Mouse (Mus musculus): ENCODE results near the gene Syt8.
"Not testable (repeated sequence)": the region's sequence is repeated elsewhere in the genome, so short reads cannot be mapped to it uniquely, and the experiment has no call there.

Gene Syt8

GRCm38 (mm10) chr7:142434137-142434865 is at the start of gene Syt8:
TSS of gene Syt8 (plus strand) at chr7:142434850.
- peak in 1 of 2 experiments; percentile 29 for DNase-seq

- no peak for DNase-seq
Measured at GRCm38 (mm10) chr7:142385742-142386403, 48.8 kb upstream of the Syt8 start.

- DNase-seq: peak in 1 of 2 experiments; percentile 28
Measured at GRCm38 (mm10) chr7:142386621-142387201, 47.9 kb upstream of the Syt8 start.

DNA sequence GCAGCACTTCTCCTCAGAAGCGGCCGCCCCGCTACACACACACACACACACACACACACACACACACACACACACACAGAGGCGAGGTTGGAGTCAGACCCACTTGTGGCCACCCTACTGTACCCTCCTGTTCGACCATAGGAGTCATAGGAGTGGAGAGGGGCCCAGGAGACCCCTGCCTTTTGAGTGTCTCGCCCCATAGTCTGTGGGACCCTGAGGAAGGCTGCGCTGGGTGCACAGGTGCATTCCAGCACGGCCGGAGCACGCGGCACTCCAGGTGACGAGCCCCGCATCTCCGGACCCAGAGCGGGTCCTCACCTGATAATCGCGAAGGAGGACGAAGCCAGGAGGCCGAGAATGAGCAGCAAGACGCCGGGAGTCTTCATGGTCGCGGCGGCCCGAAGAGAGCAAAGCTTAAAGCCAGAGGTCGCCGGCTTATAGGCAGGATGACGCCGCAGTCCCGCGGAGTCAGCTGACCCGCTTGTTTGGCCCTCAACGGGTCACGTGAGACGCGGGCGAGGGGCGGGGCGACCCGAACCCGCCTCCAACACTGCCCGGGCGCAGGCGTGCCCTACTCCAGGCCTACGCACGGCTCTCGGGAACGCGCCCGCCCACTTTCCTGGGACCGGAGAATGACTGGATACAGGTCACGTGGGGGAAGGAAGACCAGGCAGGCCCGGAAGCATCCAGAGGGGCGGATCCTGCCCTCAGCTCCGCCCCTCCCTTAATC is 47.1 kb upstream of the Syt8 start, which contains the start of gene Ctsd:
TSS of gene Ctsd (minus strand) at position 620 of the 730 bp plus-strand sequence.
- DNase-seq: peak; percentile 99

DNA sequence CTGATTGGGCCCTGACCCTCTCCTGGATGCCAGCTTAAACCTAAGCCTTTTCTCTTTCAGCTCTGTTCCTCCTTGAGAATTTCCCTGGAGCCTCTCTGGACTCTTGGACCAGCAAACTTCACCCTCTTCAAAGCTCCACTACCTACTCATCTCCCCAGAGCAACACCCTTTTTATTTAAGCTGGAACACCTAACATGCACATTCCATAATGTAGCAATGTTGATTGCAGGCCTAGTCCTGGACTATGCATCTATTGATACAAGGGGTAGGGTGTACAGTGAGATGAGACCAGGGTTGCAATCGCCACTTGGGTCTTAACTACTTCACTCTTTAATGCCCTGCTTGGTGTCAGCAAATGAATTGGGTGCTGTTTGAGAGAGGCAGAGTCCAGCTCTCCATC is 46.5 kb upstream of the Syt8 start:
- no peak for DNase-seq

GRCm38 (mm10) chr7:142388740-142389139 is 45.9 kb upstream of the Syt8 start:
- DNase-seq: no peak

DNA sequence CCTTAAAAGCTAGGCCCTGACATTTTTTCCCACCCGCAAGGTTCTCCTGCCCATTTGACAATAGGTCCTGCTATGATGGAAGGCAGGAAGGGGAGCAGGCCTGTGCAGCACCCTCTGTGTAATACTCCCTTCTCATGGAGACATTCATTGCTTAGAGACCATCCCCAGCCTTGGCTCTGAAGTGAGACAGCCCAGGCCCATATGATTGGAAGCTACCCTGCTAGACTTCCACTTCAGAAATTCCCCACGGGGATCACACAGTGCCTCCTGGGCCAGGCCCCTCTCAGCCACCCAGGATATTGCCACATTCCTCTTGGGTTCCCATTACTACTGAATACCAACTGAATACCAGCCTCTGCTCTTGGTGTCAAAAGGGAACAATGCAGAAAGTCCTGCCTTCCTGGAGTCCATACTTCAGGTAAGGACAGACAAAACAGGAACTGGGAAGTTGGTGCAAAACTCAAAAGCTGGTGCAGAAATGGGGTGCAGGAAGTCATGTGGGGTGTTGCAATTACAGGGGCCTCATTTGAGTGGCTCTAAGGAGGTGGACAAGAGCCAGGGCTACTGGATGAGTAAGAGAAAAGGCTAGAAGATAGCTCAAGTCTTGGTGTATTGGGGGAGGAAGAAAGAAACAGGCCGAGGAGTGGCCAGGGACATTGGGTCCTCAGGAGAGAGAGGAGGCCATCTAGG is 44.5 kb upstream of the Syt8 start:
- no peak for DNase-seq

GRCm38 (mm10) chr7:142391108-142391507 is 43.5 kb upstream of the Syt8 start:
- DNase-seq: no peak

DNA sequence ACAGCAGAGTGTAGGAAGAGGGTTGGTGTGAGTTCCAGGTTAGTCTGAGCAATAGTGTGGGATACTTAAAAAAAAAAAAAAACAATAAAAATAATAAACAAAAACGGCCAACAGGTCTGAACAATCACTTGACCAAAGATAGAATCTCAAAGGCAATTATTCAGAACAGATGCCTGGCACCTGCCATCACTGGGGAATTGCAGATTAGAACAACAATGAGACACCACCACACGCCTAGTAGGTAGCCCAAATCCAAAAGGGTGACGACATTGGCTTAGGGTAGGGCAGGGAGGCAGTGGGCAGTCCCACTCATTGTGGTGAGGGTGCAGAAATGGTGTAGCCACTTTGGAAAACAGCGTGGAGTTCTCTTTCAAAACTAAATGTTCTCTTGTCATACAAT is 43.0 kb upstream of the Syt8 start:
- DNase-seq: no peak

DNA sequence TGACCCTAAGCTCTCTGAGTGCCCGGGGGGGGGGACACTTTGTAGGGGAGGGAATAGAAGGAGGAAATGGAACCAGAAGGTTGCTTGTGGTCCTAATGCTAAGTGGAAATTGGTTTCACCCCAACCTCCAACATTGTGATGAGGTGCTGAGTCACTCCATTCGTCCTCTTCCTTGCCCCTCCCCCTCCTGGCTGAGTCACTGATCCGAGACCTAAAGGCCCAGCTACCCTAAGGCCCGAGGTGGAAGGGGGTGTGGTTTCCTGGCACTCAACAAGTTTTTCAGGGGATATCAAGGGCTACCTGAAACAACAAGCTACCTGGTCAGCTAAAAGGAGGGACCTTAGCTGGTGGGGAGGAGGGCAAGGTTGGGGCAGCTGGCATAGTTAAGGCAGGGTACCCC is 41.5 kb upstream of the Syt8 start:
- peak; percentile 54 to 71 for DNase-seq

DNA sequence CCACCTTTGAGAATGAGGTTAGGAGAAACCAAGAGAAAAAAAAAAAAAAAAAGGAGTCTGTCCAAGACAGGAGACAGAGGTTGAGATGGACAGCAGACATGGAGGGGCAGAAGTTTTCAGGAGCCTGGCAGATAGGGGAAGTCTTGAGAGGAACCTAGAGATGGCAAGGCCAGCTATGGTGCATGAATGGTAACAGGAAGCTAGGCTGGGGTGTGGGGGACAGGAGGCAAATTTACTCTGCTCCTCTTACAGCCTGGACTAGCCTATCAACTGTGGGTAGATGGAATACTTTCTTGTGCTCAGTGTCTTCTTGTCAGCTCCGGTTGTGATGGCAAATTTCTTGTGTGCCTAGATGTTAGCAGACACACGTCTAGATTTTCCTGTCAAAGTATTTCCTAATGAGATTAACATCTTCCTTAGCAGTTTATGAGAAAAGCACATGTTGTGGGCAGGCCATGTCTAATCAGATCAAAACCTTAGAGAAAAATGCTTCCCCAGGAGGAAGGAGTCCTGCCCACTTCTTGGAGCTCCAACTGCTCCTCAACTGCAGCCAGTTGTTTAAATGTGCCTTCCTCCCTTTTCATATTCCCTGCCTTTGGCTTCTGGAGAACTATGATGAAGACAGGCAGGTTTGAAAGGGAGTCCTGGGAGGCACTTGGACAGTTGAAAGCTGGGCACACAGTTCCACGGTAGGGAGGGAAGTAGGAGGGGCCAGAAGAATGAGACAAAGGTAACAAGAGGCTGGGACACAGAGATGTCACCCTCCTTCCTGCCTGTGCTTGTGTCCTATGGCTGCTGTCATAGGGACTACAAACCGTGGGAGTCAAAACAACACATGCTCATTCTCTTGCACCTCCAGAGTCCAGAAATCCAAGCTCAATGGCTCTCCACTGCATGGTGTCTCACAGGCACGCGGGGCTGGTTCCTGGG is 40.1 kb upstream of the Syt8 start:
- no peak for DNase-seq

- DNase-seq: no peak
Measured at GRCm38 (mm10) chr7:142395472-142395871, 39.2 kb upstream of the Syt8 start.

GRCm38 (mm10) chr7:142396611-142397010 is 38.0 kb upstream of the Syt8 start:
- no peak for DNase-seq

GRCm38 (mm10) chr7:142398052-142398451 is 36.6 kb upstream of the Syt8 start:
- peak; percentile 37 to 45 for DNase-seq

- DNase-seq: no peak
Measured at GRCm38 (mm10) chr7:142399250-142399649, 35.4 kb upstream of the Syt8 start.

DNA sequence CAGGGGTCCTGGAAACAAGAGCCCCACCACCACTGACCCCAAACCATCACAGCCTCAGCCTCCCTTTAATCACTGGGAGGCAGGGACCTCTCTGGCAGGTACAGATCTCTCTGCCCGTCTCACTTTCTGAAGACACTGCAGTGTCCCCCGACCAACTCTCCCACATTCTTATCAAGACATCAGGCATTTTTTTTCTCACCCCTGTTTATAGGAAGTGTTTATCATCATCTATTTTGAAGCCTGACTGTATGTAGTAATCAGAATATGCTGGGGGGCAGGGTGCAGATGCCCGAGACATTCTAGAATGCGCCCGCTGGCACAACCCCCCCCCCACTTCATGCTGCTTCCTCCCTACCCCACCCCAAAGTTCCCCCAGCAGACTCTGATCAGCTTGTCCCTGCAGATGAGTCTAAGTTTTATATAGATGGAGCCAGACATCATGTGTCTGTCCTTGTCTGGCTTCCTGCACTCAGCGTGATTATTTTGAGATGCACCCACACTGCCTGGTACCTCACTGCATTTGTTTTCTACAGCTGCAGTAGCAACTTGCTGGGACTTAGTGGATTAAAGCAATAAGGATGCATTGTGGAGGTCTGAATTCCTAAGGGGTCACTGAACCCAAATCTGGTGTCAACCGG is 34.4 kb upstream of the Syt8 start:
- DNase-seq: no peak

- peak; percentile 71 to 80 for DNase-seq
Measured at GRCm38 (mm10) chr7:142400750-142401142, 33.9 kb upstream of the Syt8 start.

GRCm38 (mm10) chr7:142403591-142403990 is 31.1 kb upstream of the Syt8 start:
- no peak for DNase-seq

GRCm38 (mm10) chr7:142405134-142405533 is 29.5 kb upstream of the Syt8 start:
- not testable (repeated sequence) for DNase-seq

- DNase-seq: no peak
Measured at GRCm38 (mm10) chr7:142407935-142408334, 26.7 kb upstream of the Syt8 start.

- no peak for DNase-seq
Measured at GRCm38 (mm10) chr7:142408686-142409085, 26.0 kb upstream of the Syt8 start.
